Mouse (Mus musculus) embryonic fibroblast, embryonic 13.5 days (primary cell): Measurements from ENCODE around the gene Dmxl2. TPM values are rescaled to one million over a fixed set of nuclear protein-coding genes. Genes with fewer than 3 reads are reported as not detected.
A peak's percentile ranks its signal among the peaks of the same experiment; 100 is the strongest.

Experiments used
- H3K27ac ChIP-seq: 2 replicates; pipeline ENCODE4 v1.5.1; 2012; ENCODE audit warnings: low read length, control low read depth, inconsistent platforms; ENCODE audit not compliant: insufficient read depth
- H3K4me1 ChIP-seq: 2 replicates; pipeline ENCODE4 v1.6.1; 2011; ENCODE audit warnings: low read length; ENCODE audit not compliant: control insufficient read depth, insufficient read depth
- H3K4me3 ChIP-seq: 2 replicates; pipeline ENCODE4 v1.5.1; 2011; ENCODE audit warnings: mild to moderate bottlenecking, control low read depth, low read length; ENCODE audit not compliant: insufficient read depth
- CTCF ChIP-seq: IDR thresholded peaks from 2 replicates; pipeline ENCODE4 v1.5.1; 2011; ENCODE audit warnings: mild to moderate bottlenecking, control low read depth, low read length, moderate library complexity, borderline replicate concordance; ENCODE audit not compliant: insufficient read depth
- POLR2A ChIP-seq: IDR thresholded peaks from 2 replicates; pipeline ENCODE4 v1.6.1; 2011; ENCODE audit warnings: low read depth, mild to moderate bottlenecking, control low read depth, low read length, moderate library complexity
- polyA plus RNA-seq: library from polyadenylated mRNA; stranded (reverse); fragments of >200 nt; gene quantifications from 2 replicates; pipeline ENCODE4 v1.2.4, GENCODE M21; 2011; ENCODE audit warnings: low read depth; ENCODE audit not compliant: missing spikeins, insufficient read length

The Dmxl2 gene
- polyA plus RNA-seq, 1 experiment = 6.4 TPM

GRCm38 (mm10) chr9:54474546-54474945 is 26.9 kb downstream of the Dmxl2 start:
- H3K4me1 ChIP-seq = no peaks in the 10 kb centered on the region
- TF ChIP-seq CTCF (no peak), POLR2A (no peak)
- H3K4me3 ChIP-seq = no peak overlapping the region
- H3K27ac ChIP-seq = no peak overlapping the region

- TF ChIP-seq CTCF (no peak), POLR2A (no peak)
- H3K27ac ChIP-seq = no peak overlapping the region
- no peaks in the 10 kb centered on the region for H3K4me1 ChIP-seq
- no peak overlapping the region for H3K4me3 ChIP-seq
These were observed 27.4 kb downstream of the Dmxl2 start for GRCm38 (mm10) chr9:54474031-54474430.

GRCm38 (mm10) chr9:54472784-54473183 is 28.6 kb downstream of the Dmxl2 start:
- H3K27ac ChIP-seq = no peak overlapping the region
- no peaks in the 10 kb centered on the region for H3K4me1 ChIP-seq
- TF ChIP-seq POLR2A = no peak
- TF ChIP-seq CTCF = no peak
- no peak overlapping the region for H3K4me3 ChIP-seq

GRCm38 (mm10) chr9:54469339-54469738 is 32.1 kb downstream of the Dmxl2 start:
- Histone ChIP-seq H3K4me1 (no peaks in the 10 kb centered on the region), H3K4me3 (no peak overlapping the region), H3K27ac (no peak overlapping the region)
- TF ChIP-seq CTCF = no peak
- no peak for TF ChIP-seq POLR2A

- Histone ChIP-seq H3K27ac (no peak overlapping the region), H3K4me1 (no peaks in the 10 kb centered on the region), H3K4me3 (no peak overlapping the region)
- no peak for TF ChIP-seq POLR2A
- TF ChIP-seq CTCF = no peak
These were observed 33.9 kb downstream of the Dmxl2 start for GRCm38 (mm10) chr9:54467433-54467933.

- no peak overlapping the region for H3K27ac ChIP-seq
- H3K4me1 ChIP-seq = no peaks in the 10 kb centered on the region
- H3K4me3 ChIP-seq = no peak overlapping the region
- TF ChIP-seq CTCF (no peak), POLR2A (no peak)
These were observed 37.9 kb downstream of the Dmxl2 start for GRCm38 (mm10) chr9:54463483-54464054.

- Histone ChIP-seq H3K27ac (no peak overlapping the region), H3K4me1 (no peaks in the 10 kb centered on the region), H3K4me3 (no peak overlapping the region)
- TF ChIP-seq CTCF (no peak), POLR2A (no peak)
These were observed 62.4 kb downstream of the Dmxl2 start for GRCm38 (mm10) chr9:54439015-54439414.

- no peak overlapping the region for H3K27ac ChIP-seq
- no peak overlapping the region for H3K4me3 ChIP-seq
- TF ChIP-seq POLR2A (no peak), CTCF (peak; percentile 72; the same call in 1 of the 2 replicates)
- no peaks in the 10 kb centered on the region for H3K4me1 ChIP-seq
These were observed 63.2 kb downstream of the Dmxl2 start for GRCm38 (mm10) chr9:54438246-54438645.

GRCm38 (mm10) chr9:54416238-54416637 is 85.2 kb downstream of the Dmxl2 start:
- Histone ChIP-seq H3K4me1 (no peaks in the 10 kb centered on the region), H3K27ac (no peak overlapping the region), H3K4me3 (no peak overlapping the region)
- no peak for TF ChIP-seq POLR2A
- TF ChIP-seq CTCF = no peak

GRCm38 (mm10) chr9:54356756-54357155 is 144.7 kb downstream of the Dmxl2 start:
- no peak overlapping the region for H3K4me3 ChIP-seq
- no peaks in the 10 kb centered on the region for H3K4me1 ChIP-seq
- H3K27ac ChIP-seq = no peak overlapping the region
- no peak for TF ChIP-seq POLR2A

GRCm38 (mm10) chr9:54342026-54342425 is 159.4 kb downstream of the Dmxl2 start:
- H3K4me1 ChIP-seq = no peaks in the 10 kb centered on the region
- no peak overlapping the region for H3K4me3 ChIP-seq
- H3K27ac ChIP-seq = no peak overlapping the region
- TF ChIP-seq POLR2A (no peak), CTCF (no peak)
